Mouse (Mus musculus) lung, adult 2 months (tissue): ENCODE measurements at regions not wholly inside any gene's neighbourhood (a gene's known extent, or its start where the extent isn't known, plus 50 kb on each side); places are given as distances from the start of the nearest gene placed in this dataset.

Experiments used
- CTCF ChIP-seq: fragments of 200-500 bp; IDR thresholded peaks from 2 replicates; pipeline ENCODE4 v1.5.1; 2011; ENCODE audit warnings: mild to moderate bottlenecking, low read length, control low read depth; ENCODE audit not compliant: insufficient read depth
- POLR2A ChIP-seq: fragments of 200-500 bp; IDR thresholded peaks from 2 replicates; pipeline ENCODE4 v1.6.1; 2011; ENCODE audit warnings: low read depth, mild to moderate bottlenecking, control low read depth, low read length, borderline replicate concordance; ENCODE audit errors: extremely low read depth

DNA sequence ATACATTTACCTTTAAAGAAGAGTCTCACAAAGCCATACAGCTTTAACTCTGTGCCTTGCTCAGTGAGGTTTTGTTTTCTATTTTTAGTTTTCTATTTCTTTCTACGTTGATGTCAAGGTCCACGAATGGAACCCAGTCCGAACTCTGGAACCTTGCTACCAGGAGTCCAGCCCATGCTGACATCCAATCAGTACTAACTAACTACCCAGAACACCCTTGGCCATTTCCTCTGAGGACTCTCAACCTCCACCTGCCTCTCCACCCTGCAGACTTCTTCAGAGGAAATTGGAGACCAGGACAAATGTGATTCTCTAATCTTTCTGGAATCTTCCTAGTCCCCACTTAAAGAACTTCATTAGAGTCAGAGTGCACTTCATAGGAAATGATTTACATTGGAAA, 204.6 kb upstream of the Klf3 start:
- TF ChIP-seq CTCF (no peak), POLR2A (no peak)
